Mouse (Mus musculus): Measurements from ENCODE around the gene Gnat1.
A peak's percentile ranks its signal among the peaks of the same experiment; 100 is the strongest.

Gene Gnat1

GRCm38 (mm10) chr9:107700114-107700571 lies 20.6 kb upstream of the Gnat1 start:
- DNase-seq (ENCODE audit: low read depth): no peak

DNA sequence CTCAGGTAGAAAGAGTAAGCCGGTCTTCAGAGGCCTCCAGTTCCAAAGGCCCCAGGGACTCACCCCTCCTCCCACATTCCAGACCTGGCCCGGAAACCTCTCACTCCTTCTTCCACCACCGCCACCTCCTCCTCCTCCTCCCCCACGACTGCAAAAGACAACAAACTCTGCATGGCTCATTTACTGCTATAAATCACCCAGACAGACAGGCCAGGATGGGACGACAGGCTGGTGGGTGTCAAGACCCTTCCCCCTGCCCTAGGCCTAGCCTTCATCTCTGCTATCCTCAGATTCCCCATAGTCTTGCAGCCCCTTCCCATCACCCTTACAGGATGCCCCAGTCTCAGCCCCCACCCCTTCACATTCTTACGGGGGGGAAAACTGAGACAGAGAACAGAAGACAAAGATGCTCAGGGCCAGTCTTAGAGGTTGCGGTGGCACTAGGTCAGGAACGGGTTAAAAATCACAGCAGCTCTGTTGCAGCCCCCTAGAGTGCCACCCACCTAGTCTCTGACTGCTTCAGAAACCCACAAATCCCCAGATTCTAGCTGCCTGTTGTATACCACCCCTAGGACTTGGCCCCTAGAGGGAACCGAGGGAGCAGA lies 20.0 kb upstream of the Gnat1 start:
- DNase-seq (ENCODE audit: low read depth): no peak

- no peak for DNase-seq (ENCODE audit: low read depth)
Observed at GRCm38 (mm10) chr9:107698611-107699190, 19.2 kb upstream of the Gnat1 start.

GRCm38 (mm10) chr9:107697811-107698521 lies 18.5 kb upstream of the Gnat1 start:
- DNase-seq (ENCODE audit: low read depth): no peak

- DNase-seq (ENCODE audit: low read depth): no peak
Observed at GRCm38 (mm10) chr9:107696845-107697610, 17.5 kb upstream of the Gnat1 start.

DNA sequence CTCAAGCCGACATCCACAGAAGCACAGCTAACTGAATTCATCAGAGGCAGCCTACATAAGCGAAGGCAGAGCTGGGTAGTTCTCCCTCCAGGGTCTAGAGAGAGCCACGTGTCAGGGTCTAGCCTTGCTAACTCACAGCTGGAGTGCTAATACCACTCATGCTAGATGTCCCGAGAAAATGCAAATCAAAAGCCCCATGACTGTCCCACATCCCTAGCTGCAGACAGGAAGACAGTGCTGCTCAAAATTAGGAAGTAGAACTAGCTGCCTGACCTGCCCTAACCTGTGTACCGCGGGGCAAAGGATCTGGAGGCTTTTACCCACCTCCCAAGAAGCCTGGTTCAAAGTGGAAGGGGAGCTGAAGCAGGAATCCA lies 16.6 kb upstream of the Gnat1 start:
- DNase-seq (ENCODE audit: low read depth): no peak

DNA sequence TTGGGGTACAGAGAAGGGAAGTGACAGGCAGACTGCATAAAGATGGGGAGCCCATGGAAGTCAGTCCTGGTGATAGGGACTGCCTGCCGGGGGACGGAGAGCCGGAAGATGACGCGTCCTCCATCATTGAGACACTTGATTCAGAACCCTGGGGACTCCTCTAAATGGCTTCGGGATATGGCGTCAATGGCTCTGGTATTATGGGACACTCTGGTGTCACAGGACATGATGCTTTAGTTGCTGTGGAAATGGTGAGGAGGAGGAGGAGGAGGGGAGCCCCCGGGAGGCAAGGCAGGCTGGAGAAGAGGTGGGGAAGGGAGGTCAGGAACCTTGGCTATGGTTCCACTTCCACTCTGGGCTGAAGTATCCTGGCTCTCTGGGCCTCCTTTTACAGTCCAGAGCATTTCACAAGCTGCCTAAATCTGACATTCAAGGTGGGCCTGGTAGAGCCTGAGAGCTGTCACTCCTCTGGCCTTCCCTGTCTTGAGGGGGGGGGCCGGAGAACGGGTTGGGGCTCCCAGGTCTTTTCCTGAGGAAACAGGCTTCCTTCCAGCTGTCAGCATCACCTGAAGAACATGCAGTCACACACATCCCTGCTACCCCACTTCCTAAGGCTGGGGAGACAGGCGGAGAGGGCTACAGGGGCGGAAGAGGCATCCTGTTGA lies 16.1 kb upstream of the Gnat1 start:
- no peak for DNase-seq (ENCODE audit: low read depth)

- DNase-seq (ENCODE audit: low read depth): no peak
Observed at GRCm38 (mm10) chr9:107694627-107695026, 15.1 kb upstream of the Gnat1 start.

GRCm38 (mm10) chr9:107693433-107693987 lies 14.0 kb upstream of the Gnat1 start:
- no peak for DNase-seq (ENCODE audit: low read depth)

- DNase-seq (ENCODE audit: low read depth): no peak
Observed at GRCm38 (mm10) chr9:107692785-107693184, 13.3 kb upstream of the Gnat1 start.

DNA sequence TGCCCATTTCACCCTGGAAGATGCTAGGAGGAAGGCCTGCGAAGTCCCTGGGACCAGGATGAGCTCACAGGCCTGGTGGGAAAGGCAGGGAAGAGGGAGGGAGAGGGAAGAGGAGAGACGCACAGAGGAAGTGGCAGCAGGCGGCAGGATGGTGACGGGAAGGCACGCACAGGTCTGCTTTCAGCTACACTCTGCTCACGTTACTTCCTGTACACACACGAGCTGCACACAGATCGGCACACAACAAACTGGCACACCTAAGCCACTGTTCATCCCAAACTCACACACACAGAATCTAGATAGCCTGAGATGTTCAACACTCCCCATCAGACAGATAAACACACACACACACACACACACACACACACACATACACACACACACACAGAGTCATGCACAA lies 10.9 kb upstream of the Gnat1 start:
- DNase-seq (ENCODE audit: low read depth): no peak

DNA sequence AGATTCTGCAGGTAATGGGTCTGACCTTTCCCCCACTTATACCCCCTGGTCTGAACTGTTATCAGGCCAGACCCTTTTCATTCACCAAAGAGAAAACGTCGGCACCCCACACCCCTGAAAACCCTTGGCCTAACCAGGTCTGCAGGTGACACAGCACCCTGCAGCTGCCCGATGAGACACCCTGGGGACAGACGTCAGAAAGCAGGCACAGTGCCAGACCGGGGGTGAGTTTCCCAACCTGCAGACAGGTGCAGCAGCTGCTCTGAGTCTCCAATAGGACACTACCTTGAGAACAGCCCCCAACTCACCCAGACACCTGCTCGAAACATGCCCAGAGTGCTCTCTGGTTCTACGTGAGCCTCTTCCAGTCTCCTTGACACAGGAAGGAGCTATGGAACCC lies 9.4 kb upstream of the Gnat1 start:
- DNase-seq (ENCODE audit: low read depth): no peak

DNA sequence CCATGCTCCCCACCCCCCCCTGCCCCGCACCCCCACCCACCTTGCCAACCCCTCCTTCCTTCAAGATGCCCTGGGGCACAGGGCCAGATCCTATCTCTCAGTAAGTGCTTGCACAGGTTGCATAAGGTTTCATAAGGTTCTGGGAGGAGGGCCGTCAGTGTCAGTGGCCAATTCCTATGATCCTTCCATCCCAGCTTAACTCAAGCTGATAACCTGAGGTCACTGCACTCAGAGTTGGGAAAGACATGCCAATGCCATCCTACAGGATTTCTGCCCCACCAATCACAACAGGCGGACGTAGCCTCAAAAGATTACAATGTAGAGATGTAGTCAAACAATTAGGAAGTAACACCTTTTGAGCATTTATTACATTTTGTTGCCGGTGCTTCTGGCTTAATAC lies 8.9 kb upstream of the Gnat1 start:
- DNase-seq (ENCODE audit: low read depth): no peak

DNA sequence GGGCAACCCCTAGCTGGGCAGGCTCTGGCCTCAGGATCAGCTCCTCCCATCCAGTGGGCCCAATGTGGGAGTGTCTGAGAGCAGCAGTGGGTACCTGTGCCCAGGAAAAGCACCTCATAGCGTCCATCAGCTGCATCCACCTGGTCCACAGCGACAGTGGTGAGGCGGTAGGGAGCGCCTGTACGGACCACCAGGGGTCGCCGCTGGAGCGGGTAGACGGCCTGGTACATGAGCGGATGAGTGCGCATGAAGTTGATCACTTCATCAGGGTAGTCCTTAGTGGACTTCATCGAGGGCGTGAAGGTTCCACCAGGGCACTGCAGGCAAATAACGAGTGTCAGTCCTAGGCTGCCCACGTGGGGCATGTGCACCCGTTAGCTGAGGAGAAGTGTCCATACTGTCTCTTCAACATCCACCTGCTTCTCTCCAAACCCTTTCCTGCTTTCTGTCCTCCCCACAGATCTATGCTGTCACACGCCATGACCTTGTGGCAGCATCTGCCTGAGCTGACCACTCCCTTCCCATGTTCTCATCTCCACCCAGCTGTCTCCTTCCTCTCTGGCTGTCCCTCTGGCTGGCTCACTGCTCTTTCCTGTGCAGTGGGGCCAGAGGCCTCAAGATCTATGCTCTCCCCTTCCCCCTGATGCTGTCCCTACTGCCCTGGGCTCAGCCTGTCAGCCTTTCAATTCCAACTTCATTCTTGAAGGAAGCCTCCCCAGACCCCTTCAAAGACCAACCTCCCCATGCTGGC lies 5.9 kb upstream of the Gnat1 start:
- no peak for DNase-seq (ENCODE audit: low read depth)

- no peak for DNase-seq (ENCODE audit: low read depth)
Observed at GRCm38 (mm10) chr9:107682405-107682804, 2.9 kb upstream of the Gnat1 start.

DNA sequence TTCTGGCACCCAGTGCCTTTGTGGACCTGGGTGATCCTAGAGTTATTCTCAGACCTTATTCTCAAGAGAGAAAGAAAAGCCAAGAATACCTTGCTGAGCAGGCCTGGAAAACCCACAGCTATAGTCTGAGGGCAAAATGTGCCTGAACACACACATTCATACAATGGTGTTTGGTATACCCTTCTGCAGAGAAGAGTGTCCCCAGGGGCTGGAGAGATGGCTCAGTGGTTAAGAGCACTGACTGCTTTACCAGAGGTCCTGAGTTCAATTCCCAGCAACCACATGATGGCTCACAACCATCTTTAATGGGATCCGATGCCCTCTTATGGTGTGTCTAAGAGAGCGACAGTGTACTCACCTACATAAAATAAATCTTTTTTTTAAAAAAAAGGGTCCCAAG lies 651 bp downstream of the Gnat1 start:
- DNase-seq (ENCODE audit: low read depth): no peak

GRCm38 (mm10) chr9:107677819-107678526 lies 1.5 kb downstream of the Gnat1 start:
- DNase-seq (ENCODE audit: low read depth): peak; percentile 66

GRCm38 (mm10) chr9:107677091-107677784 lies 2.3 kb downstream of the Gnat1 start:
- peak; percentile 14 for DNase-seq (ENCODE audit: low read depth)

DNA sequence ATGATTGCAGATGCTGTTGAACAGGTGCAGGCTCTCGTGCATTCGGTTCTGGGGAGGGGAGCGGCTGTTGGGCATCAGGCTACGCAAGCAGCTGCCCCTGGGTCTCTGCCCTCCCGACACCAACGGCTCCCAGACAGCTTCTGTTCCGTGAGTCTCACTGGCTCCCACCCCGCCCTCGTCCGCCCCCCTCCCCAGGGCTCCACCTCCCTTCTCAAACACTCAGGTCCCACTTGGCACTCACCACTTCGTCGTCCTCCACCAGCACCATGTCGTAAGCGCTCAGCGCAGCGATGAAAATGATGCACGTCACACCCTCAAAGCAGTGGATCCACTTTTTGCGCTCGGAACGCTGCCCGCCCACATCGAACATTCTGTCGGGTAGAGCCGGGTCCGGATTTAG lies 3.2 kb downstream of the Gnat1 start:
- DNase-seq (ENCODE audit: low read depth): no peak

Data from c-Kit-positive CD71-positive TER-119-negative erythroid progenitor cells, embryonic 14.5 days (primary cell).